Mouse (Mus musculus): Measurements from ENCODE around the gene Itpr1. TPM values are rescaled to one million over a fixed set of nuclear protein-coding genes. Genes with fewer than 3 reads are reported as not detected.

Itpr1 gene
- polyA plus RNA-seq, 1 experiment from 2014 or later, result 3.5 TPM

- Histone ChIP-seq H3K9ac (replicated peaks; ENCODE audit: low read depth, low read length) (no peak overlapping the region), H3K27ac (ENCODE audit: low read depth, low read length) (no peak overlapping the region), H3K27me3 (ENCODE audit: control insufficient read depth, insufficient read depth, low read length) (no peaks in the 10 kb centered on the region), H3K4me1 (ENCODE audit: control insufficient read depth, insufficient read depth, low read length) (no peaks in the 10 kb centered on the region), H3K4me2 (ENCODE audit: low read depth, low read length) (no peak overlapping the region), H3K36me3 (ENCODE audit: control insufficient read depth, insufficient read depth, low read length) (no peaks in the 10 kb centered on the region), H3K9me3 (ENCODE audit: control insufficient read depth, low read length) (no peaks in the 10 kb centered on the region), H3K4me3 (ENCODE audit: low read depth, low read length) (no peak overlapping the region)
- ATAC-seq (ENCODE audit: low read depth), result no peak
- 96% methylated on average over 5 of the region's 5 CpGs for WGBS
These were observed 10.0 kb downstream of the Itpr1 start for GRCm38 (mm10) chr6:108222875-108223274.

DNA sequence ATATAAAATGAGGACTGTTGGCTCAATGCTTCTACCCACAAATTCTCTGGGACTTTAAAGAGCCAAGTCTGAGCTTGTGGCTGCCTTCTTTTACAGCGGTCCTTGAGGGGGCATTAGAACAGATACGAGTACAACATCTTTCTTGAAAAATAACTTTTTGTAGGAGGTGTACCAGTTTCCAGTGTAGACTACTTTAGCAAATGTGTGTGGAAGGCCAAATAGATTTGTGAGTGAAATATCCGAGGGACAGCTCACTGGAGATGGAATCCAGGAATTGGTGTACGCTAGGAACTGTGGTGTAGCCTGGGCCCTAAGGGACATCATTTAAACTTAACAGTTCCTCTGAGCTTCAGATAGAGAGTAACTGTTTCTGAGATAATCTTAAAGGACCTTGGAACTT is 11.5 kb downstream of the Itpr1 start:
- no peaks in the 10 kb centered on the region for H3K4me1 ChIP-seq (ENCODE audit: control insufficient read depth, insufficient read depth, low read length)
- no peak overlapping the region for H3K4me3 ChIP-seq (ENCODE audit: low read depth, low read length)
- no peak overlapping the region for H3K4me2 ChIP-seq (ENCODE audit: low read depth, low read length)
- H3K27ac ChIP-seq (ENCODE audit: low read depth, low read length), result no peak overlapping the region
- H3K9me3 ChIP-seq (ENCODE audit: control insufficient read depth, low read length), result no peaks in the 10 kb centered on the region
- no peak overlapping the region for H3K9ac ChIP-seq (replicated peaks; ENCODE audit: low read depth, low read length)
- 93% methylated on average over 4 of the region's 4 CpGs for WGBS
- H3K27me3 ChIP-seq (ENCODE audit: control insufficient read depth, insufficient read depth, low read length), result no peaks in the 10 kb centered on the region
- ATAC-seq (ENCODE audit: low read depth), result no peak
- H3K36me3 ChIP-seq (ENCODE audit: control insufficient read depth, insufficient read depth, low read length), result no peaks in the 10 kb centered on the region

DNA sequence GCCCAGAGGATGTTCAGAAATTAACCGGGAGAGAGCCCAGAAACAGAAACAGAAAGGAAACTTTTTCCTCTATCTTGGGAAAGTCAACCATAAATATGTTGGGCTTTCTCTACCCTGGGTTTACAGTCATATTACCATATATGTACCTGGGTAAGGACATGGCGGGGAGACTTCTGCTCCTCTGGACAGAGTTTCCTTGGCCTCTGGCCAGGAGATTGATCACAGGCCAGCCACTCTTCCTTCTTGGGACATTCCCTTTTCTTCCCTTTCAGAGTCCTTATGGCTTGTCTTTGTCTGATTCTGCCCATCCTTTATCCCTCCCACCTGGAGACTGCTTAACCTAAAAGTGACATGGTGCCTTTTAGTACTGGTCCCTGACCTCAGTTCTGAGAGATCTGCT is 12.1 kb downstream of the Itpr1 start:
- no peak overlapping the region for H3K4me3 ChIP-seq (ENCODE audit: low read depth, low read length)
- no peaks in the 10 kb centered on the region for H3K4me1 ChIP-seq (ENCODE audit: control insufficient read depth, insufficient read depth, low read length)
- no peak overlapping the region for H3K4me2 ChIP-seq (ENCODE audit: low read depth, low read length)
- H3K9me3 ChIP-seq (ENCODE audit: control insufficient read depth, low read length), result no peaks in the 10 kb centered on the region
- no peak overlapping the region for H3K9ac ChIP-seq (replicated peaks; ENCODE audit: low read depth, low read length)
- no peaks in the 10 kb centered on the region for H3K27me3 ChIP-seq (ENCODE audit: control insufficient read depth, insufficient read depth, low read length)
- ATAC-seq (ENCODE audit: low read depth), result no peak
- H3K27ac ChIP-seq (ENCODE audit: low read depth, low read length), result no peak overlapping the region
- H3K36me3 ChIP-seq (ENCODE audit: control insufficient read depth, insufficient read depth, low read length), result no peaks in the 10 kb centered on the region
- WGBS, result 94% methylated on average over 2 of the region's 2 CpGs

GRCm38 (mm10) chr6:108226230-108226629 is 13.3 kb downstream of the Itpr1 start:
- H3K9me3 ChIP-seq (ENCODE audit: control insufficient read depth, low read length), result no peaks in the 10 kb centered on the region
- ATAC-seq (ENCODE audit: low read depth), result no peak
- no peak overlapping the region for H3K4me2 ChIP-seq (ENCODE audit: low read depth, low read length)
- H3K27me3 ChIP-seq (ENCODE audit: control insufficient read depth, insufficient read depth, low read length), result no peaks in the 10 kb centered on the region
- H3K27ac ChIP-seq (ENCODE audit: low read depth, low read length), result no peak overlapping the region
- H3K4me1 ChIP-seq (ENCODE audit: control insufficient read depth, insufficient read depth, low read length), result no peaks in the 10 kb centered on the region
- no peaks in the 10 kb centered on the region for H3K36me3 ChIP-seq (ENCODE audit: control insufficient read depth, insufficient read depth, low read length)
- 57% methylated on average over 7 of the region's 7 CpGs for WGBS
- no peak overlapping the region for H3K9ac ChIP-seq (replicated peaks; ENCODE audit: low read depth, low read length)
- no peak overlapping the region for H3K4me3 ChIP-seq (ENCODE audit: low read depth, low read length)

DNA sequence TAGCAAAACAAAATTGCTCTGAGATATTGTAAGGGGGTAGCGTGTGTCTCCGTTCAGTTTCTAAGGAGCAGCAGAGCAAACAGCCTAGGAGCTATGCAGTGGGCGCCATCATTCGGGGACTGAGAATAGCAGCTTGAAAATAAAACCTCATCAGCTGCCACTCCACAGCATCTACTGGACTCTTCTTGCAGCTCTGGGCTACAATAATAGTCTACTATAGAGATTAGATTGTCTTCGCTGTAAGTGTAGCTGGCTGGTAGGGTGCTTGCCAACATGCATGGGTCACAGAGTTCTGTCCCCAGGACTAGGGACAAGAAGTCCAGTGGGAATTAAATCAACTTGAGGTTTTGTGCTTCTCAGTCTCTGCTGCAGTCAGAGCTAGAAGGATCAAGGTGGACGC is 14.6 kb downstream of the Itpr1 start:
- 96% methylated on average over 6 of the region's 6 CpGs for WGBS
- H3K9me3 ChIP-seq (ENCODE audit: control insufficient read depth, low read length), result no peaks in the 10 kb centered on the region

GRCm38 (mm10) chr6:108228048-108228447 is 15.2 kb downstream of the Itpr1 start:
- H3K4me1 ChIP-seq (ENCODE audit: control insufficient read depth, insufficient read depth, low read length), result 0 out of 2 replicates have a peak, but pooled peaks cover 2% of the 10 kb centered on the region
- H3K27me3 ChIP-seq (ENCODE audit: control insufficient read depth, insufficient read depth, low read length), result no peaks in the 10 kb centered on the region
- no peak overlapping the region for H3K9ac ChIP-seq (replicated peaks; ENCODE audit: low read depth, low read length)
- WGBS, result 73% methylated on average over 6 of the region's 6 CpGs
- H3K36me3 ChIP-seq (ENCODE audit: control insufficient read depth, insufficient read depth, low read length), result no peaks in the 10 kb centered on the region
- H3K27ac ChIP-seq (ENCODE audit: low read depth, low read length), result no peak overlapping the region
- no peak for ATAC-seq (ENCODE audit: low read depth)
- no peaks in the 10 kb centered on the region for H3K9me3 ChIP-seq (ENCODE audit: control insufficient read depth, low read length)
- H3K4me2 ChIP-seq (ENCODE audit: low read depth, low read length), result no peak overlapping the region
- no peak overlapping the region for H3K4me3 ChIP-seq (ENCODE audit: low read depth, low read length)

More for the DNA sequence above, 14.6 kb downstream of the Itpr1 start:
- H3K36me3 ChIP-seq (ENCODE audit: control insufficient read depth, insufficient read depth, low read length), result no peaks in the 10 kb centered on the region
- H3K9ac ChIP-seq (replicated peaks; ENCODE audit: low read depth, low read length), result no peak overlapping the region
- H3K4me2 ChIP-seq (ENCODE audit: low read depth, low read length), result no peak overlapping the region
- no peak overlapping the region for H3K27ac ChIP-seq (ENCODE audit: low read depth, low read length)
- no peak overlapping the region for H3K4me3 ChIP-seq (ENCODE audit: low read depth, low read length)
- no peaks in the 10 kb centered on the region for H3K27me3 ChIP-seq (ENCODE audit: control insufficient read depth, insufficient read depth, low read length)
- H3K4me1 ChIP-seq (ENCODE audit: control insufficient read depth, insufficient read depth, low read length), result 0 out of 2 replicates have a peak, but pooled peaks cover 2% of the 10 kb centered on the region
- ATAC-seq (ENCODE audit: low read depth), result no peak

- H3K36me3 ChIP-seq (ENCODE audit: control insufficient read depth, insufficient read depth, low read length), result no peaks in the 10 kb centered on the region
- WGBS, result 15% methylated on average over 2 of the region's 2 CpGs
- peaks cover 5% of the 10 kb centered on the region; the same call in 1 of the 2 replicates for H3K4me1 ChIP-seq (ENCODE audit: control insufficient read depth, insufficient read depth, low read length)
- H3K27me3 ChIP-seq (ENCODE audit: control insufficient read depth, insufficient read depth, low read length), result no peaks in the 10 kb centered on the region
- no peak overlapping the region for H3K9ac ChIP-seq (replicated peaks; ENCODE audit: low read depth, low read length)
- H3K9me3 ChIP-seq (ENCODE audit: control insufficient read depth, low read length), result no peaks in the 10 kb centered on the region
- H3K4me2 ChIP-seq (ENCODE audit: low read depth, low read length), result no peak overlapping the region
- H3K27ac ChIP-seq (ENCODE audit: low read depth, low read length), result no peak overlapping the region
- no peak overlapping the region for H3K4me3 ChIP-seq (ENCODE audit: low read depth, low read length)
- ATAC-seq (ENCODE audit: low read depth), result no peak
These were observed 15.7 kb downstream of the Itpr1 start for GRCm38 (mm10) chr6:108228601-108229000.

GRCm38 (mm10) chr6:108230608-108231007 is 17.7 kb downstream of the Itpr1 start:
- Histone ChIP-seq H3K9ac (replicated peaks; ENCODE audit: low read depth, low read length) (no peak overlapping the region), H3K9me3 (ENCODE audit: control insufficient read depth, low read length) (no peaks in the 10 kb centered on the region), H3K4me1 (ENCODE audit: control insufficient read depth, insufficient read depth, low read length) (peaks cover 5% of the 10 kb centered on the region; the same call in 1 of the 2 replicates), H3K27ac (ENCODE audit: low read depth, low read length) (no peak overlapping the region), H3K4me2 (ENCODE audit: low read depth, low read length) (no peak overlapping the region), H3K27me3 (ENCODE audit: control insufficient read depth, insufficient read depth, low read length) (no peaks in the 10 kb centered on the region), H3K36me3 (ENCODE audit: control insufficient read depth, insufficient read depth, low read length) (no peaks in the 10 kb centered on the region), H3K4me3 (ENCODE audit: low read depth, low read length) (no peak overlapping the region)
- ATAC-seq (ENCODE audit: low read depth), result no peak
- WGBS, result 90% methylated on average over 3 of the region's 3 CpGs

DNA sequence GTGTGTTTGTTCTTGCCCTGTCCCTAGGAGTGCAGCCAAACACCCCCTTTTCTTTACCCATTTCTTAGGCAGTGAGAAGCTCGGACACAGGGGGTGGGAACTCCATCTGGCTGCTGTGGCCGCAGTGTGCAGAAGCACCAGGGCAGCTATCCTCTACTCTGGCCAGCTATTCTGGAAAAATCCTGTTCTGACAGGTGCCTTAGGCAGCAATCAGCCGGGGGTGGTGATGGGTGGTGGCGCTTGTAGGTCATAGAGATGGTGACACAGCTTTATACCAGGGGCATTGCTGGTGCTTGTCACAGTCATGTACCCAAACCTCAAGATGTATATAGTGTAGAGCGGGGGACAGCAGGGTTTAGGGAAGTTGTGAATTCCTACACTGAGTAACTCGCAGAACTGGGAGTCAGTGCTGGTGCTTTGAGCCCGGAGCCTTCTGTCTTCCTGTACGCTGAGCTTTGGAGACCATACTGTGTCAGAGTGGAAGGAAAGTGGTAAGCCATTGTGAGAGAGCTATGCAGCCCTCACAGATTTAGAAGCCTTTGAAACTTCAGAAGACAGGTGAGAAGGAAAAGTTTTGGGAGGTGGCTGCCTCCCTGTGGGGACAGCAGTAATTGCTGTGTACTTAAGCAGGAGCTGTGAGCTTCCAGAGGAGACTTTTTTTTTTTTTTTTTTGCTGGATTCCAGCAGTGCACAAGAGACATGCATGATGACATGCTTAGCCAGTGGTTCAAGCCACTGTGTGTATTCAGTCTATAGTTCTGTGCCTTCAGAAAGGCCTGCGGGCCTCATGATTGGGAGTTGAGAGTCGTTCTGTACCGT is 19.2 kb downstream of the Itpr1 start:
- Histone ChIP-seq H3K9ac (replicated peaks; ENCODE audit: low read depth, low read length) (no peak overlapping the region), H3K4me2 (ENCODE audit: low read depth, low read length) (no peak overlapping the region), H3K27me3 (ENCODE audit: control insufficient read depth, insufficient read depth, low read length) (no peaks in the 10 kb centered on the region), H3K27ac (ENCODE audit: low read depth, low read length) (no peak overlapping the region), H3K9me3 (ENCODE audit: control insufficient read depth, low read length) (no peaks in the 10 kb centered on the region), H3K4me3 (ENCODE audit: low read depth, low read length) (no peak overlapping the region), H3K4me1 (ENCODE audit: control insufficient read depth, insufficient read depth, low read length) (peaks cover 9% of the 10 kb centered on the region; the same call in 1 of the 2 replicates), H3K36me3 (ENCODE audit: control insufficient read depth, insufficient read depth, low read length) (no peaks in the 10 kb centered on the region)
- ATAC-seq (ENCODE audit: low read depth), result no peak
- WGBS, result 66% methylated on average over 11 of the region's 11 CpGs
